Mouse (Mus musculus) brown adipose tissue, adult 24 weeks (tissue): ENCODE results near the gene Cenpf. TPM values are rescaled to one million over a fixed set of nuclear protein-coding genes. Genes with fewer than 3 reads are reported as not detected.

Source experiments
- H3K27ac ChIP-seq: fragments of 200-500 bp; replicated peaks from 2 replicates; pipeline ENCODE4 v1.5.1; 2012; ENCODE audit warnings: low read depth, mild to moderate bottlenecking, low read length
- H3K4me1 ChIP-seq: fragments of 200-500 bp; 2 replicates; pipeline ENCODE4 v1.6.1; 2012; ENCODE audit warnings: low read length, mixed read lengths; ENCODE audit not compliant: control insufficient read depth, insufficient read depth, insufficient read length
- H3K4me3 ChIP-seq: fragments of 200-500 bp; 2 replicates; pipeline ENCODE4 v1.5.1; 2012; ENCODE audit warnings: low read depth, mild to moderate bottlenecking, low read length, moderate library complexity; ENCODE audit not compliant: insufficient read depth
- polyA plus RNA-seq: library from polyadenylated mRNA; stranded (reverse); fragments of >200 nt; gene quantifications from 2 replicates; pipeline ENCODE4 v1.2.4, GENCODE M21; 2012; ENCODE audit not compliant: missing spikeins, insufficient read depth, insufficient read length

Gene Cenpf
- polyA plus RNA-seq, 1 experiment = 0.12 TPM

DNA sequence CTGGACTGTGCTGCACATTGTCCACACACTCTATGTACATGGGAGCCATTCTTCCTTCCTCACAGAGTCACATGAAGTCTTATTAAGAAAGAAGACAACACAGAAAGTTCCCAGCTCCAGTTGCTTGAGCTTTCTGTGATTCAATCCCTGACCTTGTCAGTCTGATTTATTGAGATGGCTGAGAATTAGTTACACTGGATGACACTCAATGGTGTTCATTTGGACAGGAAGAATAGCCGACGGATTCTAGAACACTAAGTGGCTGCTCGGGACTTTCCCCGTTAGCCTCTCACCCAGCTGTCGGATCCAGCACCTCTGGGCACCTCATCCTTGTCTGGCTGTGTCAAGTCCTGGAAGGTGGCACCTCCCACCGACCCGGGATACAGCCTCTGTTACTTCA lies 63.1 kb downstream of the Cenpf start:
- Histone ChIP-seq H3K27ac (no peak overlapping the region), H3K4me3 (no peak overlapping the region), H3K4me1 (no peaks in the 10 kb centered on the region)

DNA sequence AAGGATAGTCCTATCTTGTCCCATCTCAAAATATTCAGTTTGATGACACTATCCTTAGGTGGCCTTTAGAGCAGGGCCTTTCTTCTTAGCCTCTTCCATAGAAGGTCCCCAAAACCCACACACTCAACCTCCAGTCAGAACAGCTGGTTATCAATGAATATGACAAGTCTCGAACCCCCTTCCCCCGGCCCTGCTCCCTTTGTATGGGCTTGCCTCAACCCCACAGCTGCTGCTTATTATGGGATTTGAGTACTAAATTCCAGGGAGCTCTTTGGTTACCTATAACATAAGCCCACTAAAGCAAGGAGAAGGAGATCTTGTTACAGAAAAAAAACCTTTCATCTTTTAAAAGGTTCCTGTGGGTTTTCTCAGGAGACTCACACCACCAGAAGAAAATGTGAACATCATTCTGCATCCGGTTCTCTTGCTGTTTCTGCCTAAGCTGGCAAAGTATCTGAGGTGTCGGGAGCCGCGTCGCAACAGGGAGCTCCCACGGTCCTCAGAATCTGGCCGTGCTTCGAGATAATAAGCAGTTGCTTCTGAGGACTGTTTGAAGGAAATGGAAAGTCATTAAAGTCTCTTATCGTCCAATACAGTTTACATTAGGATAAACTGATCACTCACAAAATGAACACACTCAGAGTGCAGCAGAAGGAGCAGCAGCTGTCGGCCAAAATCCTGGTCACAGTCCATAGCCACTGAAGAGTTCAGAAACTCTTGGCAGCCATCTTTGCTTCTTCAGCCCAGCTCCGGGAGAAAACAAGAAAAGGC lies 68.7 kb downstream of the Cenpf start:
- Histone ChIP-seq H3K27ac (no peak overlapping the region), H3K4me1 (no peaks in the 10 kb centered on the region), H3K4me3 (no peak overlapping the region)

DNA sequence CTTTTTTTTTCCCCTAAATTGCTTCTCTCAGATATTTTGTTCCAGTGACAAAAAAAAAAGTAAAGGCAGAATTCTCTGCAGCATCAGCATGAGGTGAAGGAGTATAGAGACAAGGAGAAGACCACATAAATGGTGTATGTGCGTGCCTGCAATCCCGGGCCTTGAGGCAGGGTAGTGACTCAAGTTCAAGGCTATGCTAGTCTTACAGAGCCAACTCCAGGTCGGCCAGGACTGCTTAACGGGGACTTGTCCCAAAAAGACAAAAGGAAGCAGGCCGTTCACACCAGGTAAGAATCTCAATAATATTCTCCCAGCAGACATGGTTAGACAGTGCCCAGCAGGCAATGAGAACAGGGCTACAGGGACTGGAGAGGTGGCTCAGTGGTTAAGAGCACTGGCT lies 70.5 kb downstream of the Cenpf start:
- no peaks in the 10 kb centered on the region for H3K4me1 ChIP-seq

DNA sequence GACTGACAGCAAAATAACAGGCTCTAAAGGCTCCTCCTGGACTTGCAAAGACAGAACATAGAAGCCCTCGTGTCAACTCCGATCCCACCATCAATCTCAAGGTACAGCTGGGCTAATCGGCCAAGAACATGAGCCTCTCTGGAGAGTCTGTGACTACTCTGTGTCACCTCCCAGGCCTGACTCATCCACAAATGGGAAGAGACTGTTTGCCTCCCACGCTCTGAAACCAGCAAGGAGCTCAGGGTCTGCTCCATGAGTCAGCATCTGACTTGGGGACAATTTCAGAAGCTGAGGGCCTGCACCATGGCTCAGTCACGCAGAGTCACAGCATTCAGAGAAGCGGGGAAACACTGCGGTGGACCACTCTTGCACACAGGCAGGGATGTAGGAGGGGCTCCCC lies 72.6 kb downstream of the Cenpf start:
- Histone ChIP-seq H3K4me1 (no peaks in the 10 kb centered on the region), H3K27ac (no peak overlapping the region), H3K4me3 (no peak overlapping the region)

More for the DNA sequence above, 70.5 kb downstream of the Cenpf start:
- no peak overlapping the region for H3K27ac ChIP-seq
- H3K4me3 ChIP-seq = no peak overlapping the region

DNA sequence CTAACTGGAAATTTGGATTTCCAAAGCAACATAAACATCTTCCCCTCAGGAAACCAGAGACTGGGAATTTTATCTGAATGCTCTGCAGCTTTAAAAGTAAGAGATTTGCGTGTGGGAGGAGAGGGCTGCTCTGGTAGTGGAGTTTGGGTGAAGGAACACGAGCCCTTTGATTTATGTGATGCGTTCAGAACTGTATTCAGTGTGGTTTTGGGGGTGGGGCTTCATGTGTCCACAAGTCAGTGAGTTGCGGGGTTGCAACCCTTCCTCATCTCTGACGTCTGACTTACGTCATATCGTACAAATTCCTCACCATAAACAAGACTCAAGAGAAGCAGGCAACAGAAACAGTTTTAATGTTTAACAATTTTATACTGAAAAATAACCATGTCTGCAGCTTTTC lies 74.8 kb downstream of the Cenpf start:
- no peak overlapping the region for H3K27ac ChIP-seq

DNA sequence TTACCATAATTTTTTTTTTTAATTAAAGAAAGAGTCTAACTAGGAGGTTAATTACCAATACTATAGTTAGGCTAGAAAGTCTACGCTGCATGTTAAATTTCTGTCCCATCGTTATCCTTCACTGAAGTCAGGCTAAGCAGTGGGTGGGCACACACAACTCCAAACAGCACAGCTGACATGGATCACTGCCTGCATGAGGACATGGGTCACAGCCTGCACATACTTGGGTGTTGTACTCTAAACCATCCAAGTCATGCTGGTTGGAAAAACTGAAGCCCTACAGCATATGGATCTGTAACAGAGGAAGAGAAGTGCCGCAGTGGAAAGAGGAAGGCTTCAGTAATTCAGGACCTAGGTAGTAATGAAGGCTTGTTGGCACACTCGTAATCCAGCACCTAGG lies 76.1 kb downstream of the Cenpf start:
- Histone ChIP-seq H3K4me1 (no peaks in the 10 kb centered on the region), H3K27ac (no peak overlapping the region), H3K4me3 (no peak overlapping the region)

More for the DNA sequence above, 74.8 kb downstream of the Cenpf start:
- H3K4me3 ChIP-seq = no peak overlapping the region
- no peaks in the 10 kb centered on the region for H3K4me1 ChIP-seq

DNA sequence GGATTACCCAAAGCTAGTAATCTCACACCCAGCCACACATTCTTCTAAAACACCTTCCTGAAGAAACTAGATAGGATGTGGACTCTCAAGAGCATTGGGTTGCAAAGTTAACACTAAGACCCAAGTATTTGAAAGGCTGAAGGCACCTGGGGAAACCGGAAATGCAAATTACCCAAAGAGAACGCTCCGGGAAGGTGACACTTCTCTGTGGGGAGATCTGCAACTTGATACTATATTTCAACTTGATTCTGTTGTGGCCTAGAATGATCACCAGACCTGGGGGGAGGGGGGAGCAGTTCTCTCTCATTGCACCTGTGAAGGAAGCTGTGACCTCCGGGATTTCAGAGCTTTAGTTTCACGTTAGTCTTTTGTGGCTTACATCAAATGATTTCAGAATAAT lies 79.2 kb downstream of the Cenpf start:
- Histone ChIP-seq H3K27ac (no peak overlapping the region), H3K4me1 (no peaks in the 10 kb centered on the region), H3K4me3 (no peak overlapping the region)

DNA sequence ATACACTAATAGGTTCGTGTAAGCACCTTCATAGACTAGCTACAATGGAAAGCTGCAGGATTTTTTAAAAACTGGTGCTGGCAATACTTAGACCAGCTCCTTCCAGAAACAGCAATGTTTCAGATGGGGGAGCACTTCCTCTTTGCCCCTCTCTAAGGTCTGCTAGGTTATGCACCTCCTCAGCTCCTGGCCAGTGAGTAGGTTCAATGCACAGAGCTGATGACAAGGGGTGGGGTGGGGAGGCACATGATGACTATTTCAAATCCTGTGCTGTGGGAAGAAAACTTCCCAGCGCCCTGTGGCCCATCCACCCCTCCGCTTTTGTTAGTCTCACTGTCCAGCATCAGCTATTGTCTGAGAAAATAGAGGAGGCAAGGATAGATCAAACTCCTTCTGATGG lies 79.8 kb downstream of the Cenpf start:
- H3K4me1 ChIP-seq = no peaks in the 10 kb centered on the region
- H3K27ac ChIP-seq = no peak overlapping the region
- no peak overlapping the region for H3K4me3 ChIP-seq

DNA sequence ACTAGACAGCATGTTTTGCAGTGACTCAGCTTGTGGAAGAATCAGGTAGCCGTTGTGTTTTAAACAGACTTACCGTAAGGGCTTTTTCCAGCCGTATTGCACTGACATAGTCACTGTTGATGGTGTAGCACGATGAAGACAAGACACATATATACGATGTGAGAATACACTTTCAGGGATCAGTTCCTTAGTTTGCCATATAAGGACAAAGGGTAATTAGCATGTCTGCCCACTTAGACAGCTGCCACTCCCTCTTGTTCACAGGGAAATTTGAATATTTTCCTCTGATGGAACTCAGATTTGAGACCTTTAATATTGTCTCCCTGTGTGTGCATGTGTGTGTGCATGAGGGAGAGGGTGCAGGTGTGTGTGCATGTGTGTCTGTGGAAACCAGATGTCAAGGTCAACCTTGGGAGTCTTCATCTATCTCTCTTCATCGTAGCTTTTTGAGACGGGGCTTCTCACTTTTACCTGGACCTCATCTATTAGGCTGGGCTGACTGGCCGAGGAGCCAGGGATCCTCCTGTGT lies 82.2 kb downstream of the Cenpf start:
- H3K4me3 ChIP-seq = no peak overlapping the region
- H3K27ac ChIP-seq = no peak overlapping the region
- no peaks in the 10 kb centered on the region for H3K4me1 ChIP-seq

DNA sequence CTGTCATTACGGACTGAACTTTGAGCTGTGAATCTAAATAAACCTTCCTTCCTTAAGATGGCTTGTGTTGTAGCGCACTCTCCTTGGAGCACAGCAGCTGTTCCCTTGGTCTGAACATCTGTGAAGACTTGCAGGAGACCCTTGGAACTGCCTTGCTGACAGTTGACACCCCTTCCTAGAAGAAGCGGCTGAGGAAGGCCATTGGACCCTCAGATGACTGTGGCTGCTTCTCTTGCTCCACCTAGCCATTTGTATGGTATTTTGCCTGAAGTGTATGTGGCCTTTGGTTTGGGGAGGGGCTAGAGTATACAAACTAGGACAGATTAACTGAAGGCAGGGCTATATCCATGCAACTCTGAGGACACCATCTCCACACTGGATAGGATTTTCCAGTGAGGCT lies 90.8 kb downstream of the Cenpf start:
- H3K4me3 ChIP-seq = no peak overlapping the region

More for the DNA sequence above, 90.8 kb downstream of the Cenpf start:
- H3K4me1 ChIP-seq = no peaks in the 10 kb centered on the region
- H3K27ac ChIP-seq = no peak overlapping the region

Other genes starting within 250 kb of the Cenpf start
- 10.1 and 14.1 TPM in 2 replicates for gene Ptpn14, start 40.2 kb upstream of the Cenpf start, polyA plus RNA-seq
- gene Smyd2, start 234.3 kb upstream of the Cenpf start, polyA plus RNA-seq = 21.8 and 22.6 TPM in 2 replicates